Mouse (Mus musculus): ENCODE measurements around the gene Prkcb. TPM values are rescaled to one million over a fixed set of nuclear protein-coding genes. Genes with fewer than 3 reads are reported as not detected.

Gene Prkcb
- polyA plus RNA-seq, 1 experiment, result 12.7 TPM

DNA sequence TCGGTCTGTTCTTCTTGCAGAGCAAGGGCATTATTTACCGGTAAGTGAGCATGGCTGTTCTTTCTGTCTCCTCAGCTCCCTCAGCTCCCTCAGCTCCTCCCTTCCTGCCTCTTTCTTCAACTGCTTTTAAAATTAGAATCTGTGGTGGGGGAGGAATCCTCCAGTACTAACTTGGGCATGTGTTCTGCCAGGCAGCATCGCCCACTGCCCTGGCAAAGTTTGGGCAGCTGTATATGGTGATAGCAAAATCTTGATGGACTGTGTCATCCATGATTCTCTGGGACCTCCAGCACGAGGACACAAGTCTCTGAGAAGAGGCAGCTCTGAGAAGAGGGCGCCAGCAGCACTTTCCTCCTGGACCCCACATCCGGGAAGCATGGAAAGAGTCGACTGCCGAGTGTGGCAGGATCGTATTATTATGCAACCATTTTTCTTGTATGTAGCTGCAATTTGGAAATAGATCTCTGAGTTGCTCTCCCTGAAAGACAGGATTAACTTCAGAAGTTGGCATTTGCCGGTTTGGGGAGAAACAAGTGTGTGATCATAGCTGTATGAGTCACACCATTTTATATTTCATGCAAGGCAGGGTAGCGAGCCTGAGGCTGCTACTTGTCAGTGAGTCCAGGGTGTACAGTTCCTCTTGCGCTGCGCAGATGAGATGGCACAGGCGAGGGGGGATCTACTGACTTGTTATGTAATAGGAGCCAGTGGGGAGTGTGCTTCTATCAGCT, 296.0 kb downstream of the Prkcb start:
- no peak for DNase-seq (ENCODE audit: low read depth)

DNA sequence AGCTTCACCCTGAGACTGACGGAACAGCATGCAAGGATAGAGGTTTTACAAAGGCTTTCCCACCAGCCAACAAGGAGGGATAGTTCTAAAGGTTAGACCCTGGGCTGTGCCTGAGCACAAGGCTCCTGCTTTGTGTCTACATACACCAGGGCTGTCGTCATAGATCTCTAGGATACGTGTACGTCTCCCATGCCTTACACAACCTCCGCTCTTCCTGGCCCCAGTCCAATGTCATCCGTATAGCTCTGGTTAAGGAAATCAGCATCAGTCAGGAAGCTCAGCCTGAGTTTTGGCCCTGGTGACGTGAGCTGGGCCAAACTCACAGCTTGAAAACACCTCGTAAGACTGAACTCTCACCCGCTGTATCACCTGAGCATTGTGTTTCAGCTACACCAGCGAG, 307.3 kb downstream of the Prkcb start:
- DNase-seq (ENCODE audit: low read depth), result no peak

DNA sequence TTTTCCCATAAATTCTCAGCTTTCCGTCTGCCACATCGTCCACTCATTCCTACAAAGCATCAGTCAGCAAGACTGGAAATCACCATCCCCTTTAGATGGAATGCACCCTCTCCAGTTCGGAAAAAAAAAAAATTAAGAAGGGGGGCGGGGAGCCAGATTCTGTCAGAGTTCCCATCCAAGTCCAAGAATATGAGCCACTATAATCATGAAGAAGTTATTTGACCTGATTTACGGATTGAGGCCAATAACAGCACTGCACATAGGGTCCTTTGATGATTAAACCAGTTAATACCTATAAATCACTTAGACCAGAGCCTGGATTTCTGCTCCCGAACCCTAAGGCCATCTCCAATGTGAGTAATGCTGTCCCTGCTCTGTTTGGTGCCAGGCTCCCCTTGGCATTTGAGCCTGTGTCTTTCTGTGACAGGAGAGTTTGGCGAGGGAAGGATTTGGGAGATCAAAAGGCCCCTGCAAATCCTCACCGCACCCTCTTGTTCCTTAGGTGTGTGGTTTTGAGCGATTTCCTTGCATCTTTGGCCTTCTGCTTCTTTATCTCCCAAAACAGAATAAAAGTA, 308.1 kb downstream of the Prkcb start:
- DNase-seq (ENCODE audit: low read depth), result no peak

DNA sequence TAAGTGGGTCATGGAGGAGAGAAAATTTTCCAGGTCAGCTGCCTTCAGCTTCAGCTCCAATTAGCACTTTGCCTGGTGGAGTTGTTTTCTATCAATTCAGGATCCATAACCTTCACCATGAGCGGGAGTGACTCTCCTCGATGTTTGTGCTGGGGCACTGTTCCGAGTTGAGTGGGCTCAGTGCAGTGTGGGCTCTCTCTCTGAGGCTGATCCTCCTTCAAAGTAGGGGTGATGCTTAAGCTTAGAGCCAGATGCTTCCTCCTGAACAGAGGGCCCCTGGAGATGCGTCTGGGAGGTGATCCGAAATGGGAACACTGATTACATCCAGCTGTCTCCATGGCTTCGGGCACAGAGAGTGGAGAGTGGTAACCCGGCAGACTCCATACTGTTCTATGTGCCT, 308.8 kb downstream of the Prkcb start:
- DNase-seq (ENCODE audit: low read depth), result no peak

DNA sequence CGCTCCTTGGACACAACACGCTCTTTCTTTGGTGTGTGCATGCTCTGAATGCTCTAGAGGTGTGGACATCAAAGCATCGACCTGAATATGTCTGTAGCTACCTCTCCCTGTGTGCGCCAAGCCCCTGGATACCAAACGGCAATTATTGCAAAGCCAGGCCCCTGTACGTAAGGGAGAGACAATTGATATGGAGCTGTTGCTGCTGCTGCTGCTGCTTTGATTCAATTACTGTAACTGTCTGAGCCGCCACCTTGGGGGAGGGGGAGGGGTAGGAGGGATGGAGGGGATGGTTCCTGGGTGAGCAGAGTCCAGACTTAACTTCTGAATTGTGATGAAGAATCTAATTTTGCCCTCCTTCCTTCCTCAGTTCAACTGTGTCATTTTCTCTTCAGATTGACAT, 312.3 kb downstream of the Prkcb start:
- no peak for DNase-seq (ENCODE audit: low read depth)

DNA sequence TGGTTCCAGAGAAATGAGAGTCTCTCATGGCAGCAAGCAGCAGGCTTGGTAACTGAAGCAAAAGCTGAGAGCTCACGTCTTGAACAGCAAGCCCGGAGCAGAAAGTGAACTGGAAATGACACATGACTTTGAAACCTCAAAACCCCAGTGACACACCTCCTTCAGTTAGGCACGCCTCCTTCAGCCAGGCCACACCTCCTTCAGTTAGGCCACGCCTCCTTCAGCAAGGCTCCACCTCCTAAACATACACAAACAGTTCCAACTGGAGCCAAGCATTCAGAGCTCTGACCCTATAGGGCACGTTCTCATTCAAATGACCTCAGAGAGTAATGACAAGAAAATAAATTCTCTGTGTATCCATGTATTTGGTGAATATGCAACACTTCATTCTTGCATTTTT, 316.5 kb downstream of the Prkcb start:
- DNase-seq (ENCODE audit: low read depth), result no peak

DNA sequence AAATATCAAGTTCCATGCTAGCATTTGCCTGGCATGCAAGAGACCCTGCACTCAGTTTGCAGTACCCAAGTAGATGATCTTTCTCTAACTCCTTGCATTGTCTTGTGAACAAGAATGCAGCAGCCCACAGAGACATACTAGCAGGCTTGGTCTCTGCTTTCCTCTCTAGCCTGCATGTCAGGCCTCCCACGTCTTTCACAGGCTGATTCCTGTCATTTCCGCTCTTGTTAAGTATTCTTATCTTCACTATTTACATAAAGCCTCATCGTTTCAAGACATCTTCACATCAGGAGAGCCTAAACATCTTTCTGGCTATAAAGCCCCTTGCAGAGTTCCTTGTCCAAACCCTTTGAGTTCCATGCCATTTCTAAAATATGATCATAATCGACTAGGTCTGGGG, 320.9 kb downstream of the Prkcb start:
- no peak for DNase-seq (ENCODE audit: low read depth)

DNA sequence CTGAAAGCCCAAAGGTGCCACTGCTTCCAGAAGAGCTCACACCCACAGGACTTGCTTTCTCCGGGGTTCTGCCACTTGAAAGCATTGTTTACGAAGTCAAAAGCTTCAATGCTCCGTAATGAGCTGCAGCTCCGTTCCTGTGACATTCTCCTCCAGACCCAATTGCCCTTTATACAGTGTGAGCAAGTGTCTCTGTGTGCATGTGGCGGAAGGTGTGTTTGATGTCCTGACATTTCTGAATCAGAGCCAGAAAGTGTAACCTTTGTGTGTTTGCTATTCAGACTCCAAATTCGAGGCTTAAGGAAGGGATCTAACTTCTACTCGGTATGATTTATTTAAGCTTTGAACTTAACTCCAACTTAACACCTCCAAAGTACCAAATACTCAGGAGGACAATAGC, 321.6 kb downstream of the Prkcb start:
- DNase-seq (ENCODE audit: low read depth), result no peak

DNA sequence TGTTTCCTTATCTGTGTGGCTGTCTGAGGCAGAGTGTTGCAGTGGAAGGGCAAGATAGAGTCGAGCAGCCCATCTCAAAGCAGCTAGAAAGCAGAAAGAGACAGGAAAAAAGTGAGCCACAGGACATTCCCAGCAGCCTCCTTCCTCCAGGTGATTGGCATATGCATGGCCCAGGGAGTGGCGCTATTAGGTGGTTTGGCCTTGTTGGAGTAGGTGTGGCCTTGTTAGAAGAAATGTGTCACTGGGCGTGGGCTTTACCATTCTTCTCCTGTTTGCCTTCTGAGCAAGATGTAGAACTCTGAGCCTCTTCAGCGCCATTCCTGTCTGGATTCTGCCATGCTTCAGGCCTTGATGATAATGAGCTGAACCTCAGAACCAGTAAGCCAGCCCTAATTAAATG, 325.3 kb downstream of the Prkcb start:
- no peak for DNase-seq (ENCODE audit: low read depth)

DNA sequence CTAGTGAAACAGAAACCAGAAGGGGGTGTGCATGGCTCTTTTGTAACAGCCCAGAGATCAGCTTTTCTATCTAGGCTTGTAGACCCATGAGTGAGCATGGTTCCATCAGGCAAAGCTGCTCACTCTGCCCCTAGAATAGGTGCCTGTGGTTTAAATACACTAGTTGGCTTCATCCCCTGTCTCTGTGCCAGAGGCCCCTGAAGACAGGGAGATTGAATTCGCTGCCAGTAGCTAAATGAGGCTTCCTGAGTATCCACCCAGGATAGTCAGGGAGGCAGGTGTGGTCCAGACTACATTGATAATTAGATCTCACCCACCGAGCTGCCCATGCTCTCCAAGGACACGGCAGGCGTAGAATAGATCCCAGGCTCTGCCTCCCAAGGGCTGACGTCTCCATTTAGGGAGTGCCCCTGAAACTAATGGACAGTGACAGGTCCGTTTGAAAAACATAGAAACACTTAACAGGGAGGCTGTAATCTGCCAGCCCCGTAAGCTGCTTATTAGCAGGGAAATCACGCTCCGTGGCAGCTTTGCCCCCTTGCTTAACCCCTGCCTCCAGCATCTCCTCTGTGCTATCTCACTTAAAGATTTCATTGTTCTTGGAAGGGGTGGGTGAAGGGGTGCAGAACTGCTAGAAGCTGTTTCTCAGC, 333.7 kb downstream of the Prkcb start:
- DNase-seq (ENCODE audit: low read depth), result no peak

DNA sequence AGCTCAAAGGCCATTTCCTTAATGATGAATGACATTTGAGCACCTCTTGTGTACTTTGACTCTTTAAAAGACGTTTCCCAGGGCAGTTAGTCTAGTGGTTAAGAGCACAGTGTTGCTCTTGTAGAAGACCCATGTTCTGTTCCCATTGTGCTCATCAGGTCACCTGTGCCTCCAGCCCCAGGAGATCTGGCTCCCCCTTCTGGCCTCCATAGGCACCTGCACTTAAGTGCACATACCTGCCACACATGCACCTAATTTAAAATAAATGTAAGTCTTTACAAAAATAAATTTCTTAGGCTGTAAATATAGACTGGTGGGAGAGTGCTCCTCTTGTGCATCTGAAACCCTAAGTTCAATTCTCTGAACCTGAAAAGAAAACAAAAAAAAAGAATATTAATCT, 335.2 kb downstream of the Prkcb start:
- DNase-seq (ENCODE audit: low read depth), result no peak

DNA sequence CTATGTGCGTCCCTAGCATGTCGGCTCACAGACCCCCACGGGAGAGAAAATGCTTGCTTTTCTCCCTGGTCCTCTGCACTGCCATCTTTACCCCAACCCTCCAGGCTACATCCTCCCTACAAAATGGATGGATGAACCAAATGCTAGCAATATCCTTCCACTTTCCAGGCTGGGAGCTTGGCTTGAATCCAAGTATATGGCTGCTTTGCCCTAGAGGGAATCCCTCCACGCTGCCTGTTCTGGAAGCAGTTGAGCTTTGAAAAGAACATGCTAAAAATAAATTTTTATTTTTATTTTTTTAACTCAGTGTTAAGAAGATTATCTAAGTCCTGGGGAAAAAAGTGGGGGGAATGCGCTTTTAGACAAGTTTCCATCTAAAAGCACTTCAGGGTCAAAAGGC, 339.5 kb downstream of the Prkcb start:
- DNase-seq (ENCODE audit: low read depth), result no peak

DNA sequence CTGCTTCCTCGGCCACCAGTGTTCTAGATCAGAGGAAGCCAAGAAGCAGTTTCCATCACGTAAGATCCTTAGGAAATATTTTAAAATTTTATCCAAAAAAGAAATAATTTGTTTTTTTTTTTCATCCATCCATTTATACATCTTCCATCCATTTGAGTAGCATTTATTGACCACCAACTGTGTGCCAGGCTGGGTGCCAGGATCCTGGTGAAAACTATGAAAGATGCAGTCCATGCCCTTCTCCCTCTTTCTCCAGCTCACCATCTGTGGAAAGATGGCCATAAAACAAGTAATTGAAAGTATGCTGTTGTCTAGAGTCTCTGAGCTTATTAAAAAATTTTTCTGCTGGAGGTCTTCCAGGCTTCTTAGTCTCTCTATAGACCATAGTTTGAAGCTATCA, 341.8 kb downstream of the Prkcb start:
- DNase-seq (ENCODE audit: low read depth), result no peak

DNA sequence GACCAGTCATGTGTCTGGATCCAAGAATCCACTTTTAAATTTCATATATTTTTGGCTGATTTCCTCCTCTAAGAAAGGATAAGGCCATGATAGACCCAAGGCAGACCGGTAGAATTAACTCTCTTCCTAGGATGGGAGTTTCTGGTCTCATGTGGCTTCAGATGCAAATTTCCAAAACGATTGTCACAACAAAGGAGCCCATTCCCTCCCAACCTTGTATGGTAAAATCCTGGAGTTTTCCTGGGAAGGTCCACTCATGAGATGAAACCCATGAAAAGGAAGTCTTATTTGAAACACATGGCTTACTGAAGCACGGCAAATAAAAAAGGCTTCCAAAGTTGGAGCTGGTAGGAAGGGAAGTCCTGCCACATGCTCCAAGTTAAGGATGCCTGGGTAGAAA, 342.6 kb downstream of the Prkcb start:
- DNase-seq (ENCODE audit: low read depth), result no peak

DNA sequence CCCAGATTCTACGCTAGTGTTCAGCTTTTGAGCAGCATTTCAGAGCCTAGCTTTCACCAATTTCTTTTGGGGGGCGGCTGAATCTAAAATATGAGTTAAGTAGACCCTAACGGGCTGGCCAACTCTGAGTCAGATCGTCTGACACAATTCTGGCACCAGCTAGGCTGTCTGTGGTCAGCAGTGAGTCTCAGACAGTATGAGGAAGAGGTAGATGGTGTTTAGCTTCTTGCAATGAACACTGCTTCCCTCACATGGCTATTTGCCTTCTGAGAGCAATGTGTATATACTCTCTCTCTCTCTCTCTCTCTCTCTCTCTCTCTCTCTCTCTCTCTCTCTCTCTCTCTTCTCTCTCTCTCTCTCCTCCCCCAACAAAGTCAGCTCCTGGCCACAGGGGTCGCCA, 344.4 kb downstream of the Prkcb start:
- DNase-seq (ENCODE audit: low read depth), result no peak

DNA sequence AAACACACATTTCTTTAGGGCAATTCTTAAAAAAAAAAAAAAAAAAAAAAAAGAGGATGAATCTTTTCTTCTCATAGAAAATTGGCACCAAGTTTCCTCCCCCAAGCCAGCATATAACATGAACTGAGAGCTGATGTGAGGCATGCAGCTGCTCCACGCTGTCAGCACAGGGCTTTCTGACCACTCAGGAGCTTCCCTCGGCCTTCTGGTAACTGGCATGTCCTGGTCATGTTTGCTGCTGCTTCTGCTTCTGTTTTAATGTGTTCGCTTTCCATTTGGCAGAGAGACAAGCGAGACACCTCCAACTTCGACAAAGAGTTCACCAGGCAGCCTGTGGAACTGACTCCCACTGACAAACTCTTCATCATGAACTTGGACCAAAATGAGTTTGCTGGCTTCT, 344.9 kb downstream of the Prkcb start:
- no peak for DNase-seq (ENCODE audit: low read depth)

DNA sequence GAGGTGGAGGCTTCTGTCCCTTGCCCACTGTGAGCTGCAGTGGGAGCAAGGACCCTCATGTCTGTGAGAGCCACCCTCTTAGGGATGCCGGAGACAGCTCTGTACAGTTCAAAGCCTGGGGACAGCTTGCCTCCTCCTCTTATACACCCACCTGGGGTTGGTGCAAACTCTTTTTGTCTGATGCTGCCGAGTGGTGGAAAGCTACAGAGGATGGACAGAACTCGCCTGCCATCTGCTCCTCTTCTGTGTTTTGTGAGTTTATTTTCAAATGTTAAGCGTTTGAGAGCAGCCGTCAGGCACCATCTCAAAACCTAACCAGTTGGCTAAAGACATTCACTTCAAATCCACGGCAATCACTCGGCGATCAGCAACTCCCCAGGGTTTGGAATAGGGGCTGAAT, 355.1 kb downstream of the Prkcb start:
- no peak for DNase-seq (ENCODE audit: low read depth)

DNA sequence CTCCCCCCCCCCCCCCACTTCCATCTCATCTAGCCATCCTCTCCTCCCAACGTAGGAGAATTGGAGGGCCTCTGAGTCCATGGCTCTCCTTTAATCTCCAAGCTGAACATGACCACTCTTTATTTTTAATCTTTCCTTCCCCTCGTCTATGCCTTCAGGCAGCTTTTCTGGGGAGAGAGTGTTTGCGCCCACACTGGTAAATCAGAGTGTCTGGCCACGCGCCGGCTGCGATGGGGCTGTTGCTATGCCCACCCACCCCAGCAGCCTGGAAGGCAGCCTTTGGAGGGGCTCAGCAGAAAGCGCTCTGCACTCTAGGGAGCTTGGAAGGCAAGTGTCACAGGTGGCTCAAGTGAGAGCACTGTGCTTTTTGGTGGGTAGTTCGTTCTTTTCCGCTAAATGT, 360.8 kb downstream of the Prkcb start:
- DNase-seq (ENCODE audit: low read depth), result no peak

DNA sequence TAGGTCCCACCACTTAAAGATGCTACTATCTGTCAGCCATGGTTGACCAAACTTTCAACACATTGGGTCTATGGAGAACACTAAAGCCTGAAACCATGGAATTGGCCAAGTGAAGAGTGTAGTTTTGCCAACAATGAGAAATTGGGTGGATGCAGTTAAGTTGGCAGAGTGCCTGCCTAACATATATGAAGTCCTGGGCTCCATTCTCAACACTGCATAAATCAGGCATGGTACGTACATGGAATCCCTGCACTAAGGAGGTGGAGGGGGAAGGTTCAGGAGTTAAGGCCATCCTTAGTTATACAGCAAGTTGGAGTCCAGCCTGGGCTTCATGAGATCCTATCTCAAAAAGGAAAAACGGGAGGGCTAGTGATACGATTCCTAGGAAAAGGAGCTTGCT, 364.0 kb downstream of the Prkcb start:
- no peak for DNase-seq (ENCODE audit: low read depth)

DNA sequence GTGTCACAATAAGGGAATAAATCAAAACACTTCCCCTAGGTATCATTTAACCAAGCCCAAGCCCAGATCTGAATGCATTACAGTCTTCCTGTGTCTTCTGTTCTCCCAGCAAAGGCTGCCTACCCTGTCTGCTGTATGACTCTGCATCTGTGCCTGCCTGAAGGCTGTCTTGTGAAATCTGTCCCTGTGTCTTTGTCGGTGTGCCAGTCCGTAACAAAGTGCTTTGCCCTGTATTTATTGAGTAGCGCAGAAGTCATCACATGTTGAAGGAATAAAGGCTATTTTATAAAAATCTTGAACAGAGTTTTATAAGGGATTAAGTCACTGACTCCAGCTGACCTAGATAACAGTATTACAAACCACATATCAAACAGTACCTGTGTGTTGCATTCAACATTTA, 368.1 kb downstream of the Prkcb start:
- DNase-seq (ENCODE audit: low read depth), result no peak

DNA sequence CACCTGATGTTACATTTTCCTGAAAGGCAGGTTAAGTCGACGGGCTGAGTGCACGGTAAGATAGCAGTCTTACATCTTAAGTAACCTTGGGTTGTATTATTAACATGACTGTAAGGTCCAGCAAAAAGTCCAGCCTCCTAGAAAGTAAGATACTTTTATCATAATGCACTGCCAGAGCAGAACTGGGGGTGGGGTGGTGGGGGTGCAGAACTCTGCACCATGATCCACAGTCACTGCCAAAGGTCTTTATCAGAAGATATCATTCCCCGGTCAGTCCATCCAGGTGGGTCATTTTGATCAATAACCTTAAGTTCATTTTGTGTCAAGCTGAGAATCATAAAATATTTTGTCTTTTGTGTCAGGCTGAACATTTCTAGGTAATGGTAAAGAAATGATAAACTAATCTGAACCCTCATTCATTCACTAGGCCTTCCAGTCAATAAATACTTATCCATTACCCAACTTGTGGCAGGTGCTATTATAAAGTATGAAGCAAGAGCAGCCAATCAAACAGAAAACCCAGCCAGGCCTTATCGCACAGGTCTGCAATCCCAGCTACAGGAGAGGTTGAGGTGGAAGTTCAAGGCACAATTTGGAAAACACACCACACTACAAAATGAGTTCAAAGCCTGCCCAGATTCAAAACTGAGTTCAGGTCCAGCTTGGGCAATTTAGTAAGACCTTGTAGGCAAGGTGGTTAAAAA, 369.0 kb downstream of the Prkcb start:
- no peak for DNase-seq (ENCODE audit: low read depth)

DNA sequence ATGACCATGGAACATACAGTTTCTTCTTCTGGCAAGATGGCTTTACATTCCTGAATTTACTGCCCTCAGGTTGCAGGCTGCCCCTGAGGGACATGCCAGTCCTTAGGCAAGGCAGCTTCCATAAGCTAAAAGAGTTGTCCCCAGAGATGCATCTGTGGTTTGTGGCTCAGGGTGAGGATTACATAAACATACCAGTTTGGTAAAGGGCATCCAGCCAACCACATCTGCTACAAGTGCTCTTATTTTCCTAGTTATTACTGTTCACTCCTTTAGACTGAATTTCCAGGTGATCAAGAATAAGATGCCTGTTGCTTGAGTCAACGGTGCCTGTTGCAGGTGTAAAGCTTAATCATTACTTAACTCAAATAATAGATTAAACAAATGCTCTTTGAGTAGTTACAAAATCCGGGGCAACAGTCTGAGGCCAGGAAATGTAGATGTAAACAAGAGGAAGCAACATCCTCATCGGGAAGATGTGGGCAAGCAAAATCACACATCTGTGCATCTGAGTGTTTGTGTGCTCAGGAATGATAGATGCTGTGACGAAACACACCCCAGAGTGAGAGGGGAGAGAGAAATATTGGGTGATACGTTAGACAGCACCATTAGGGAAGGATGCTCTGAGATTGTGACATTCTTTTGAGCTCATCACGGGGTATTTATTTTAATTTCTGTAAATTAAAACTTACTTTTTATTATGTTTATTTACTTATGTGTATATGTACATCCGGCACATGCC, 376.9 kb downstream of the Prkcb start:
- no peak for DNase-seq (ENCODE audit: low read depth)

All from gonadal fat pad, adult 2 months (tissue).